Mouse (Mus musculus): Measurements from ENCODE around the gene Zfp991. TPM values are rescaled to one million over a fixed set of nuclear protein-coding genes. Genes with fewer than 3 reads are reported as not detected.
"Not testable (repeated sequence)": the region's sequence is repeated elsewhere in the genome, so short reads cannot be mapped to it uniquely, and the experiment has no call there.

Gene Zfp991
- total and polyA plus RNA-seq, 3 experiments: 1.4 to 3.8 (median 2.6) TPM

GRCm38 (mm10) chr4:147219319-147220070, 87.7 kb downstream of the Zfp991 start:
- H3K4me3 ChIP-seq (replicated peaks in 1 of 3; ENCODE audit: low read depth in 2 of 3, low read length in 2 of 3, poor library complexity in 1 of 3); H3K27me3 ChIP-seq (replicated peaks); H3K27ac ChIP-seq (ENCODE audit: insufficient read depth, low read depth); H3K4me2 ChIP-seq (ENCODE audit: insufficient read depth, low read depth, poor library complexity, severe bottlenecking); H3K9me3 ChIP-seq (replicated peaks; ENCODE audit: low read length); dilution Hi-C loops (cut with MboI; ENCODE audit: extremely low pct_ligation_motif_present, extremely low pct_unique_long_range_greater_than_20kb, low sequenced_read_pairs); DNase-seq (ENCODE audit: extremely low read depth); H3K36me3 ChIP-seq (replicated peaks in 1 of 2; ENCODE audit: control insufficient read depth in 1 of 2, insufficient read depth in 1 of 2, low read length in 1 of 2); in situ Hi-C loops (cut with MboI; ENCODE audit: low pct_ligation_motif_present, low pct_unique_long_range_greater_than_20kb, low sequenced_read_pairs); H3K79me2 ChIP-seq (replicated peaks; ENCODE audit: control insufficient read depth, extremely low read depth, insufficient read depth, poor library complexity, severe bottlenecking); H3K9ac ChIP-seq (ENCODE audit: insufficient read depth, low read depth); H3K4me1 ChIP-seq (ENCODE audit: control insufficient read depth in 1 of 2, insufficient read depth in 2 of 2): not testable (repeated sequence)

GRCm38 (mm10) chr4:147220226-147220625, 88.4 kb downstream of the Zfp991 start:
- H3K27ac ChIP-seq (ENCODE audit: insufficient read depth, low read depth); H3K9me3 ChIP-seq (replicated peaks; ENCODE audit: low read length); H3K4me1 ChIP-seq (ENCODE audit: control insufficient read depth in 1 of 2, insufficient read depth in 2 of 2); H3K79me2 ChIP-seq (replicated peaks; ENCODE audit: control insufficient read depth, extremely low read depth, insufficient read depth, poor library complexity, severe bottlenecking); in situ Hi-C loops (cut with MboI; ENCODE audit: low pct_ligation_motif_present, low pct_unique_long_range_greater_than_20kb, low sequenced_read_pairs); H3K27me3 ChIP-seq (replicated peaks); H3K36me3 ChIP-seq (replicated peaks in 1 of 2; ENCODE audit: control insufficient read depth in 1 of 2, insufficient read depth in 1 of 2, low read length in 1 of 2); H3K9ac ChIP-seq (ENCODE audit: insufficient read depth, low read depth); H3K4me3 ChIP-seq (replicated peaks in 1 of 3; ENCODE audit: low read depth in 2 of 3, low read length in 2 of 3, poor library complexity in 1 of 3); H3K4me2 ChIP-seq (ENCODE audit: insufficient read depth, low read depth, poor library complexity, severe bottlenecking); DNase-seq (ENCODE audit: extremely low read depth); dilution Hi-C loops (cut with MboI; ENCODE audit: extremely low pct_ligation_motif_present, extremely low pct_unique_long_range_greater_than_20kb, low sequenced_read_pairs): not testable (repeated sequence)

- H3K4me2 ChIP-seq (ENCODE audit: insufficient read depth, low read depth, poor library complexity, severe bottlenecking); H3K9ac ChIP-seq (ENCODE audit: insufficient read depth, low read depth); DNase-seq (ENCODE audit: extremely low read depth); H3K27me3 ChIP-seq (replicated peaks); H3K79me2 ChIP-seq (replicated peaks; ENCODE audit: control insufficient read depth, extremely low read depth, insufficient read depth, poor library complexity, severe bottlenecking); H3K4me3 ChIP-seq (replicated peaks in 1 of 3; ENCODE audit: low read depth in 2 of 3, low read length in 2 of 3, poor library complexity in 1 of 3); in situ Hi-C loops (cut with MboI; ENCODE audit: low pct_ligation_motif_present, low pct_unique_long_range_greater_than_20kb, low sequenced_read_pairs); H3K27ac ChIP-seq (ENCODE audit: insufficient read depth, low read depth); H3K9me3 ChIP-seq (replicated peaks; ENCODE audit: low read length); H3K36me3 ChIP-seq (replicated peaks in 1 of 2; ENCODE audit: control insufficient read depth in 1 of 2, insufficient read depth in 1 of 2, low read length in 1 of 2); dilution Hi-C loops (cut with MboI; ENCODE audit: extremely low pct_ligation_motif_present, extremely low pct_unique_long_range_greater_than_20kb, low sequenced_read_pairs); H3K4me1 ChIP-seq (ENCODE audit: control insufficient read depth in 1 of 2, insufficient read depth in 2 of 2): not testable (repeated sequence)
Measured at GRCm38 (mm10) chr4:147222021-147222420, 90.2 kb downstream of the Zfp991 start.

GRCm38 (mm10) chr4:147223778-147224435, 92.1 kb downstream of the Zfp991 start:
- H3K27ac ChIP-seq (ENCODE audit: insufficient read depth, low read depth); in situ Hi-C loops (cut with MboI; ENCODE audit: low pct_ligation_motif_present, low pct_unique_long_range_greater_than_20kb, low sequenced_read_pairs); H3K27me3 ChIP-seq (replicated peaks); H3K79me2 ChIP-seq (replicated peaks; ENCODE audit: control insufficient read depth, extremely low read depth, insufficient read depth, poor library complexity, severe bottlenecking); H3K4me1 ChIP-seq (ENCODE audit: control insufficient read depth in 1 of 2, insufficient read depth in 2 of 2); H3K9me3 ChIP-seq (replicated peaks; ENCODE audit: low read length); H3K4me3 ChIP-seq (replicated peaks in 1 of 3; ENCODE audit: low read depth in 2 of 3, low read length in 2 of 3, poor library complexity in 1 of 3); H3K9ac ChIP-seq (ENCODE audit: insufficient read depth, low read depth); H3K36me3 ChIP-seq (replicated peaks in 1 of 2; ENCODE audit: control insufficient read depth in 1 of 2, insufficient read depth in 1 of 2, low read length in 1 of 2); DNase-seq (ENCODE audit: extremely low read depth); dilution Hi-C loops (cut with MboI; ENCODE audit: extremely low pct_ligation_motif_present, extremely low pct_unique_long_range_greater_than_20kb, low sequenced_read_pairs); H3K4me2 ChIP-seq (ENCODE audit: insufficient read depth, low read depth, poor library complexity, severe bottlenecking): not testable (repeated sequence)

GRCm38 (mm10) chr4:147225616-147226015, 93.8 kb downstream of the Zfp991 start:
- DNase-seq (ENCODE audit: extremely low read depth); H3K4me1 ChIP-seq (ENCODE audit: control insufficient read depth in 1 of 2, insufficient read depth in 2 of 2); H3K27ac ChIP-seq (ENCODE audit: insufficient read depth, low read depth); H3K9me3 ChIP-seq (replicated peaks; ENCODE audit: low read length); H3K4me3 ChIP-seq (replicated peaks in 1 of 3; ENCODE audit: low read depth in 2 of 3, low read length in 2 of 3, poor library complexity in 1 of 3); H3K79me2 ChIP-seq (replicated peaks; ENCODE audit: control insufficient read depth, extremely low read depth, insufficient read depth, poor library complexity, severe bottlenecking); dilution Hi-C loops (cut with MboI; ENCODE audit: extremely low pct_ligation_motif_present, extremely low pct_unique_long_range_greater_than_20kb, low sequenced_read_pairs); H3K9ac ChIP-seq (ENCODE audit: insufficient read depth, low read depth); in situ Hi-C loops (cut with MboI; ENCODE audit: low pct_ligation_motif_present, low pct_unique_long_range_greater_than_20kb, low sequenced_read_pairs); H3K36me3 ChIP-seq (replicated peaks in 1 of 2; ENCODE audit: control insufficient read depth in 1 of 2, insufficient read depth in 1 of 2, low read length in 1 of 2); H3K27me3 ChIP-seq (replicated peaks); H3K4me2 ChIP-seq (ENCODE audit: insufficient read depth, low read depth, poor library complexity, severe bottlenecking): not testable (repeated sequence)

- H3K4me2 ChIP-seq (ENCODE audit: insufficient read depth, low read depth, poor library complexity, severe bottlenecking); in situ Hi-C loops (cut with MboI; ENCODE audit: low pct_ligation_motif_present, low pct_unique_long_range_greater_than_20kb, low sequenced_read_pairs); H3K4me1 ChIP-seq (ENCODE audit: control insufficient read depth in 1 of 2, insufficient read depth in 2 of 2); H3K27ac ChIP-seq (ENCODE audit: insufficient read depth, low read depth); DNase-seq (ENCODE audit: extremely low read depth); H3K79me2 ChIP-seq (replicated peaks; ENCODE audit: control insufficient read depth, extremely low read depth, insufficient read depth, poor library complexity, severe bottlenecking); H3K9ac ChIP-seq (ENCODE audit: insufficient read depth, low read depth); H3K36me3 ChIP-seq (replicated peaks in 1 of 2; ENCODE audit: control insufficient read depth in 1 of 2, insufficient read depth in 1 of 2, low read length in 1 of 2); H3K4me3 ChIP-seq (replicated peaks in 1 of 3; ENCODE audit: low read depth in 2 of 3, low read length in 2 of 3, poor library complexity in 1 of 3); H3K27me3 ChIP-seq (replicated peaks); H3K9me3 ChIP-seq (replicated peaks; ENCODE audit: low read length); dilution Hi-C loops (cut with MboI; ENCODE audit: extremely low pct_ligation_motif_present, extremely low pct_unique_long_range_greater_than_20kb, low sequenced_read_pairs): not testable (repeated sequence)
Measured at GRCm38 (mm10) chr4:147230026-147230425, 98.2 kb downstream of the Zfp991 start.

Data from CH12.LX (cell line).